ENCODE assay signal across 24 mouse cellular contexts in the genomic region with DNA sequence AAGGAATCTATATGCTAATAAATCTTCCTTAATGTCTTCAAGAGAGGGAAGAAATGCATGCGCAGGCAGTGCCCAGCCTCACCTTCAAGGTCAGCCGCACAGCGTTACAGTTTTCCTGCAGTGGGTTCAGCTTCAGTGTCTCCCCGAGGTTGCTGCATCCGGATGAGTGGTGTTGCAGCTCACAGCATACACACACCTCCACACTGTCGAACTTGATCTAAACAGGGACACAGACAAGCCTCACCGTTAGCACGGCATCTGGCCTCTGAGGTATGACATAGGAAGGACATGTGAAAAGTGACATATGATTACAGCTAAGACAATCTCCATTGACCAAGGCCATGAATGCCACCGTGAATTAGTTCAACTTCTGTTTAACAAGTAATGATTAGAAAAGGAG. TPM values are rescaled to one million over a fixed set of nuclear protein-coding genes. Genes with fewer than 3 reads are reported as not detected.
DNase-seq lines count a peak whose midpoint lies in the region; ATAC-seq lines count a peak whose summit lies in the region.
"Had no signal": no experiment of that assay in that cellular context is flagged by ENCODE, and none has a peak within 500 bp of the region (broad histone marks: within the 10 kb centered on the region; RNA-seq: fewer than 3 reads in every experiment).

No protein-coding gene starts in this region.

- peak; percentile 51; the same call in 1 of the 2 replicates for ATAC-seq in hindbrain, embryonic 15.5 days (ENCODE audit: low FRiP score, low read depth)
- no peak for ATAC-seq in hindbrain, embryonic 14.5 days (ENCODE audit: low FRiP score)
- peak; percentile 17; the same call in 1 of the 2 replicates for ATAC-seq in neural tube, embryonic 14.5 days (ENCODE audit: low read depth)
- ATAC-seq: CD4-positive, CD25-positive, alpha-beta regulatory T cell, adult 4 months; forebrain, embryonic 14.5 days; forebrain, postnatal 0 days; hindbrain, embryonic 16.5 days had no signal

- DNase-seq in hindbrain, embryonic 14.5 days (ENCODE audit: low spot score) = no peak
- DNase-seq in neural tube, embryonic 10.5 days (ENCODE audit: extremely low spot score, low spot score) = no peak
- peak; percentile 23 for DNase-seq in mesoderm, embryonic 11.5 days (ENCODE audit: low read depth, low spot score)
- no peak for DNase-seq in forebrain, embryonic 10.5 days (ENCODE audit: extremely low spot score, low spot score)
- DNase-seq: adrenal gland, adult 2 months; adrenal gland, postnatal 14 days; cerebellum, adult 11 months; cerebellum, adult 2 months; cerebellum, adult 9-11 months; cerebellum, postnatal 25 days; embryo, embryonic 11 days; forebrain, postnatal 0 days; gastrocnemius, adult 2 months; gastrocnemius, postnatal 14 days; heart, adult 2 months; heart, postnatal 14 days; heart, postnatal 4 days had no signal

- H3K36me3 ChIP-seq in hindbrain, embryonic 15.5 days = no peaks in the 10 kb centered on the region
- H3K36me3 ChIP-seq in hindbrain, embryonic 14.5 days (replicated peaks; ENCODE audit: control insufficient read depth, insufficient read depth) = no peaks in the 10 kb centered on the region
- H3K36me3 ChIP-seq in neural tube, embryonic 14.5 days (ENCODE audit: control insufficient read depth, insufficient read depth, low read length) = no peaks in the 10 kb centered on the region
- no peaks in the 10 kb centered on the region for H3K36me3 ChIP-seq in forebrain, embryonic 10.5 days (replicated peaks)
- H3K36me3 ChIP-seq: heart, embryonic 10.5 days; heart, embryonic 13.5 days had no signal

- WGBS in hindbrain, embryonic 15.5 days = 79% methylated on average over 9 of the region's 9 CpGs
- whole genome bisulfite sequencing in hindbrain, embryonic 14.5 days = 78% methylated on average over 9 of the region's 9 CpGs
- WGBS in neural tube, embryonic 14.5 days = 67% methylated on average over 9 of the region's 9 CpGs
- WGBS in forebrain, embryonic 10.5 days = 93% methylated on average over 9 of the region's 9 CpGs

- no peak overlapping the region for H3K4me2 ChIP-seq in hindbrain, embryonic 15.5 days
- no peak overlapping the region for H3K4me2 ChIP-seq in hindbrain, embryonic 14.5 days (replicated peaks)
- no peak overlapping the region for H3K4me2 ChIP-seq in neural tube, embryonic 14.5 days (ENCODE audit: low read depth, low read length)
- H3K4me2 ChIP-seq: heart, embryonic 13.5 days had no signal

- no peak overlapping the region for H3K4me3 ChIP-seq in hindbrain, embryonic 15.5 days
- H3K4me3 ChIP-seq in hindbrain, embryonic 14.5 days (replicated peaks; ENCODE audit: low read length) = no peak overlapping the region
- no peak overlapping the region for H3K4me3 ChIP-seq in neural tube, embryonic 14.5 days (ENCODE audit: low read depth, low read length)
- H3K4me3 ChIP-seq in forebrain, embryonic 10.5 days = no peak overlapping the region
- H3K4me3 ChIP-seq: gastrocnemius, adult 2 months; heart, adult 2 months; heart, embryonic 10.5 days; heart, embryonic 13.5 days had no signal

- no peaks in the 10 kb centered on the region for H3K4me1 ChIP-seq in hindbrain, embryonic 15.5 days (replicated peaks)
- H3K4me1 ChIP-seq in hindbrain, embryonic 14.5 days (replicated peaks; ENCODE audit: control insufficient read depth, insufficient read depth, low read length) = no peaks in the 10 kb centered on the region
- no peaks in the 10 kb centered on the region for H3K4me1 ChIP-seq in neural tube, embryonic 14.5 days (ENCODE audit: control insufficient read depth, insufficient read depth, low read length)
- H3K4me1 ChIP-seq in forebrain, embryonic 10.5 days = no peaks in the 10 kb centered on the region
- H3K4me1 ChIP-seq: heart, embryonic 10.5 days; heart, embryonic 13.5 days had no signal

- no peaks in the 10 kb centered on the region for H3K9me3 ChIP-seq in hindbrain, embryonic 15.5 days
- H3K9me3 ChIP-seq in hindbrain, embryonic 14.5 days (ENCODE audit: control insufficient read depth, low read length) = no peaks in the 10 kb centered on the region
- H3K9me3 ChIP-seq in neural tube, embryonic 14.5 days (ENCODE audit: control insufficient read depth, low read length) = no peaks in the 10 kb centered on the region
- no peaks in the 10 kb centered on the region for H3K9me3 ChIP-seq in forebrain, embryonic 10.5 days
- H3K9me3 ChIP-seq: heart, embryonic 10.5 days; heart, embryonic 13.5 days had no signal

- H3K27me3 ChIP-seq in hindbrain, embryonic 15.5 days = no peaks in the 10 kb centered on the region
- no peaks in the 10 kb centered on the region for H3K27me3 ChIP-seq in hindbrain, embryonic 14.5 days (ENCODE audit: control insufficient read depth, insufficient read depth, low read length)
- no peaks in the 10 kb centered on the region for H3K27me3 ChIP-seq in neural tube, embryonic 14.5 days (ENCODE audit: control insufficient read depth, insufficient read depth, low read length)
- no peaks in the 10 kb centered on the region for H3K27me3 ChIP-seq in forebrain, embryonic 10.5 days (ENCODE audit: poor library complexity, severe bottlenecking)
- H3K27me3 ChIP-seq: heart, embryonic 13.5 days had no signal

- H3K27ac ChIP-seq in hindbrain, embryonic 15.5 days (replicated peaks) = no peak overlapping the region
- no peak overlapping the region for H3K27ac ChIP-seq in hindbrain, embryonic 14.5 days
- no peak overlapping the region for H3K27ac ChIP-seq in neural tube, embryonic 14.5 days (ENCODE audit: low read depth, low read length)
- no peak overlapping the region for H3K27ac ChIP-seq in forebrain, embryonic 10.5 days
- H3K27ac ChIP-seq: gastrocnemius, adult 2 months; heart, adult 2 months; heart, embryonic 10.5 days; heart, embryonic 13.5 days had no signal

- no peak overlapping the region for H3K9ac ChIP-seq in hindbrain, embryonic 15.5 days
- H3K9ac ChIP-seq in hindbrain, embryonic 14.5 days = no peak overlapping the region
- no peak overlapping the region for H3K9ac ChIP-seq in neural tube, embryonic 14.5 days (replicated peaks; ENCODE audit: low read depth, low read length)
- H3K9ac ChIP-seq: forebrain, postnatal 0 days; heart, embryonic 13.5 days had no signal

RNA-seq across cellular contexts. Expression of a gene that starts 53.1 kb away (rescaled TPM):
- polyA plus RNA-seq in hindbrain, embryonic 15.5 days (2015; fragmentation: Nextera tagmentation; extraction: Ambion mirVana) = 10.3 and 11.5 TPM in 2 replicates
- 11.7 and 12.2 TPM in 2 replicates for polyA plus RNA-seq in hindbrain, embryonic 14.5 days (2014; fragmentation: Nextera tagmentation; extraction: Ambion mirVana)
- 10.8 and 11.8 TPM in 2 replicates for polyA plus RNA-seq in neural tube, embryonic 14.5 days (2014; fragmentation: Nextera tagmentation; extraction: Ambion mirVana)
- polyA plus RNA-seq in forebrain, embryonic 10.5 days (2016; fragmentation: Nextera tagmentation; extraction: Ambion mirVana) = 10.5 TPM in 2 replicates
